Mouse (Mus musculus) c-Kit-positive CD71-positive TER-119-positive erythroid progenitor cells, embryonic 14.5 days (primary cell): ENCODE results near the gene Mtm1.

Experiments used
- DNase-seq: peaks from one replicate; pipeline ENCODE4 v3.0.0-alpha.2; 2013; ENCODE audit warnings: low spot score

Mtm1 gene

DNA sequence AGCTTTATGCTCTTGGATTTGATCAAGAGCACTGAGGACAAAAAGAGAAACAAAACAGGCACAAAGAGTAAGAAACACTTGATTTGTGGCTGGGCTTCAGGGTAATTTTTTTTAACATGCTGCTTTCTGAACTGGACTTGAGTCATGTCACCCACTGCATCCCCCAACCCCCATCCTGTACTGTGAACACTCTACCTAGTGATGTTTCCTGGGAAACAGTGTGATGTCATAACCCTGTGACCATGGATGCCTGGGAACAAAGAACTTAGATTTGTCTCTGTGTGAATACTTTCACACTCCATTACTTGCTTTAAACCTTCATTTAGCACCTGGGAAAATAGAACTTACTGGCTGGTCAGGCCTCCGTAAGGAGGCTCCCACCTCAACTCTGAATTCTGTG, at the start of gene Mtm1:
Gene Mtm1 (plus strand): TSS at position 301 of the 400 bp plus-strand sequence.
- DNase-seq: no peak

DNA sequence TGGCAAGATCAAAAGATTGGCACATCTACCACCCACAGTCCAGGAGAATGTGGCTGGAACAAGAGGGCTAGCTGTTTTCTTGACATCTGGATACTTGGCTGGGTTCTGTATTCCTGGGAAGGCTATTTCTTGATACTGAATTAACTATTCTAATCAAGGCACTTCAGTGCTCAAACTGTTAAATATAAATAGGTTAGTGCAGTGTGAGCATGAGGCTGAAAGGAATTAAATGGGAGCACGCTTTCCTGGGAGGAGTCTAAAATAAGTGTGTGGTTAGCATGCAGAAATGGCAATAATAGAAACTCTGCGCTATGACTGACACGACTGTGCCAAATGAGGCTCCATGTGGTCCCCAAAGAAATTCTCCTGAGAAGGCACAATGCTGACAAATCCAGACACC, 29.0 kb upstream of the Mtm1 start:
- DNase-seq: no peak

DNA sequence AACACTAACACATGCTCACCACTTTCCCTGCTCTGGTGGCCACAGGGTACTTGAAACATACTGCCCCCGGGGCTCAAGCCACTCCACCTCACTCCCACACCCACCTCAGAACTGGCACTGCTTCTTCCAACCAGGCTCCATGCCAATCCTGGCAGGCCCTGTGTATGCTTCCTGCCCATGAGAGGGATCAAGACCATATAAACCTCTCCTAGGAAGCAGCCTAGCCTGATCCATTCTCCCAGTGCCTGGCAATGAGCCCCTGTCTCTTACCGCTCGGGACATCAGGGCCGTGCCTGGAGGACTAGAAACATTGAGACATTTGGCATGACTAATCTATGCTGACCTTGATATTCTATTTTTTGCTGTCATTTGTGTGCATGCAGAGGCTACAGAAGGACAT, 26.9 kb upstream of the Mtm1 start:
- no peak for DNase-seq

DNA sequence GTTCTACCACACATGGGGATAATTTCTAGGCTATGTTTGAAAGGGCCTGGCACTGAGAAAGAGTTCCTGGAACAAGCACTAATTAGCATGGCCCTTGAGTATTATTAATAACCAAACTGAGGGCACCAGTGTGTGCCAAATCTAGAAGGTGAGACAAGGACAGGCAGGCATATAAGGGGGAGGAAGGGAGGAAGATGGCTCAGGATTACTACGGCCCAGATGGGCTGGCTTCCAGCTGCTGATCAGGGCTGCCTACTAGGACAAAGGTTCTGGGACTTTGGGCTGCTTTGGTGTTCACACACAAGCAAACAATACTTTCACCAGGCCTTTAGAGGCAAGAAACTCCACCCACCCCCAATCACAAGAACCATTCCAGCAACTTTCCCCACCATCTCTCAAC, 24.2 kb upstream of the Mtm1 start:
- DNase-seq: no peak

DNA sequence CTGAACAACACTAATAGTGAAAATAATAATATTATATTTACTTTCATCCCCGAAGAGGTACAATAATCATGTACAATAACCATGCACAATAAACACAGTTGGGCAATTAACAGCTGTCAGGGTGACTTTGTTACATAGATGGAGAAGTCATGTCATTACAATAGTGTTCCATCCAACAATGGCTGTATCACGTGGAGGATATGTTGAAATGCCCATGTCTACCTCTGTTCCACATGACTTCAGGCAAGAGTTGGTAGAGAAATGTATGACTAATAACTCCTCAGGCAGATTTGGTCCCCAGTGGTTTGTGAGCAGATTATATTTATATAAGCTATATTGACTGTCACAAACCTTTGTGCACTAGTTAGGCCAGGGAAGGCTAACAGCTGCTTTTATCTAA, 5.8 kb upstream of the Mtm1 start:
- DNase-seq: no peak

DNA sequence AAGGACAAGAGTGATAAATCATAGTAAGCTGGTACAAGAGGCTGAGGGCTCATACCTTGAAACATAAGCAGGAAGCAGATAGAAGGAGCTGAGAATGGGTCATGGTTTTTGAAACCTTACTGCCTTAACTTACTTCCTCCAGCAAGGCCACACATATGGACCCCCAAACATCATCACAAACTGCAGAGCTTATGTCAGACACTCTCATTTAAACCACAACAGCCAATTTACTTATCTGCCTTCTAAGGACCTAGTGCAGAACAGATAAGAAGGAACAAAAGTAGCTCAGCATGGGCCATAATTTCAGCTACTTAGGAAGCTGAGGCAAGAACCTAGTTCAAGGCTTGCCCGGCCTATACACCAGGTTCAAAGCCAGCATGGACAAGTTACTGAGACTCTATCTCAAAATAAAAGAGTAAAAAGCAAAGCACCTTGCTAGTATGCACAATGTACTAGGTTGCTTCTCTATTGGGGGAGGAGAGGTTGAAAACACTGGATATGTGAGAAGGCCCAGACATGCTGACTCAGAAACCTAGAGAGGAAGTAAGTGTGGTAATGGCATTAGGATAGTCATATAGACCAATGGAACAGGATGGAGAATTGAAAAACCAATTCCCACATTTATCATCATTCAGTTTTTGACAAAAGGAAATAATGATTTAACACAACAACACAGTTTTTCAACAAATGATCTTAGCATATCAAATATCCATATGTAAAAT, 4.6 kb upstream of the Mtm1 start:
- no peak for DNase-seq

DNA sequence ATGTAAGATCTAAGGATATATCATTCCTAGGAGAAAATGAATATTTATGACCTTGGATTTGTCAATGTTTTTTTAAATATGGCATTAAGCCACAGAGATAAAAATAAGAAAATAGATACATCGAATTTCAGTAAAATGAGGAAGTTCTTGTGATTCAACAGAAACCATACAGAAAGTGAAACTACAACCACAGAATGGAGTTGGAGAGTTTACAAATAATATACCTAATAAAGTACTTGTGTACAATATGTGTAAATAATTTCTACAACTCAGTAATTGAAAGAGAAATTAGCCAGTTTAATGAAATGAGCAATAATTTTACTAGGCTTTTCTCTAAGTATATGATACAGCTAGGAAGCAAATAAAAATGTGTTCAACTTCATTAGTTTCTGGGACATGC, 4.0 kb upstream of the Mtm1 start:
- no peak for DNase-seq

DNA sequence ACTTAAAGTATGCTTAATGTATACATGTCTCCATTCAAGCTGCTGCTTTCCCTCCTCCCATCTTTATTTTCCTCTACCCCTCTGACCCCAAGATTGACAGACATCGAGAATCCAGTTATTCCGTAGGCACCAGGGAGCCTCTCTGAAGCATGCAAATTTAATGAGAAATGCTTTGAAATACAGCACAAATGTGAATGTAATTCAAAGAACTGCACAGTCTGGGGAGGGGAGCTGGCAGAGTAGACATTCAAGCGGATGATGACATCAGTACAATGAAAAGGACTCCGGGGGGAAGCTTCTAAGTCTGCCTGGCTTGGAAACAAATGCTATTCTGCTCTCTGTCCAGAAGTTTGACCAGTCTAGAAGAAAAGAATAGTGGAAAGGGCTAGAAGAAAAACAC, 2.3 kb downstream of the Mtm1 start:
- DNase-seq: no peak

DNA sequence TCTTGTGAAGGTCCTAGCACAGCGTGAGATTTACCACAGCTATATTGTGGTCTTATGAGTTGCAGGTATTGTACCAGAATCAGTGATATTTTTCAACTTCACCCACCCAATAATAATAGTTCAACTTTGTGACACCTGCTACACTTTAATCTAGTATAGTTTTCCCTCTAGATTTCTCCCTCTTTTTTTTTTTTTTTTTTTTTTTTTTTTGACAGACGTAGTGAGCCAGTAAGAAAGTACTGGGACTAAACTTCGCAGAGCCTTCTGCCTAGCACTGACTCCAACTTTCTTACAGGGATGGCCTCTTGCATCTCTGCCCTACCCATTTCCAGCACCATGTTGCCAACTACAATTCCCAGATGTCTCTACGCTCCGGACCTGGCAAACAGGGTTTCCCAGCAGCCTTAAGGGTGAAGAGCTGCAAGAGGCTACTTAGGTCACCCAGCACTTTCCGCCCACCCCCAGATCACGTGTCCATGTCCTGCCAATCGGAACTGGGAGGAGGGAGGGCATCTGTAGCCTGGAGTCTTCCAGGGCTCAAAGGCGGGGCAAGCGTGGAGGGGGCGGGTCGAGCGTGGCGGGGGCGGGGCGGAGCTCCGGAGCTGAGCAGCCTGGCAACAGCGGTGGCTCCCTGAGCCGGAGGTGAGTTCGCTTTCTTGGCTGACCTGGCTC, 4.0 kb downstream of the Mtm1 start:
- DNase-seq: peak; percentile 80

DNA sequence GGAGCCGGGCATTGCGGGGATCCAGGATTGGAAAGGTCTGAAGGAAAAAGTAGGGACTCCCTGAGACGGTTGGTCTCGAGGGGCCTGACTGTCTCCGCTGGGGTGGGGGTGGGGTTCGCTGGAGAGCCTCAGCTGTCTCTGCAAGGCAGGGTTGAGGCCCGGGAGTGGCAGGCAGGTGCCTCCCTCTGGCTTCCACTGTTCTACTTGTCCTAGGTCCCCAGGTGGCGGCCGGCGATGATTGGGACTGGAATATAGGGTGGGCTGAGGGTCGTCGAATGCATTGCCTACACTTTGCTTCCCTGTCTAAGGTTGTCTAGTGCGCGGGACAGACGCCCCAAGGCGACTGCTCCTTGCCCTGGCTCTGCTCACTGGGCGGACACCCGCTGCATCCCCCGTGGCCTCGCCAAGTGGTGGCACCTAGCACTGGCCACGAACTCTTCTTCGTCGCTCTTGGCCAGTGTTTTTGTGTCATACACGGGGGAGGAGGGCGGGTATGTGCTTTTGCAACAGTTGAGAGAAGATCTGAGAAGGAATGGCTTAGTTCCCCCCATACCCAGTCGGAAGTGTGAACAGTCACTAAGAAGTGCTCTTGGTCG, 4.6 kb downstream of the Mtm1 start:
- no peak for DNase-seq

DNA sequence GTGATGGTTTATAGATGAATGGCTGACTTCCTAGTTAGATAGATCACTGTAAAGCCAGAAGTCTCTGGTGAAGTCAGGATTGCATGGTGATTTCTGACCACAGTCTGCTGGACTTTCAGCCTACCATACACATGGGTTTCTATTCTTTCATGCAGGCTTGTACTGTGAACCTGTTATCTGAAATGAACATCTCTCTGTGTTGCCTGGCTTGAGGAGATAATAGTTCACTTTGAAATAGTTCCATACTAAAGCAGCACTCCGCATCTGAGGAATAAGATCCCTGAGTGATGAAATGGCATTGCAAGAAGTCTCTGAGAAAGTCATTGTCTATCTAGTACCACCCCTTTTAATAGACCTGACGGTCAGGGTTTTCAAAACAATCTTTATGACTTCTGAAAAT, 6.3 kb downstream of the Mtm1 start:
- DNase-seq: no peak

DNA sequence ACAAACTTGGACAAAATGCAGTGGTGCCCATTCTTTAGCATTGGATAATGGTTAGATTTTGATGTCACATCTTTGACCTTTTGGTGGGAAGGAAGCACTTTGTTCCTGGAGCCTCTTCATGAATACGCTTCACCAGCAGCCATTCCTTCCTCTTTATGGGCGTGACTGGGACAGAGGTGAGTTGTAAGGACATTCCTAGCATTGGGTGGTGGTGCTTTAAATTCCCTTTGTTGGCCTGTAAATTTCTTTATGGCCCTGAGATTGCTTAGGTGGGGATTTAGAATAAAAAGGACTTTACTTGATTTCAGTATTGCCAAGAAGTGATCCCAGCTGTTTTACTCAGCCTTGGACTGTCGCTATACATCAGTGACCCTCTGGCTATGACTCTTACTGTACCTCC, 8.3 kb downstream of the Mtm1 start:
- no peak for DNase-seq

DNA sequence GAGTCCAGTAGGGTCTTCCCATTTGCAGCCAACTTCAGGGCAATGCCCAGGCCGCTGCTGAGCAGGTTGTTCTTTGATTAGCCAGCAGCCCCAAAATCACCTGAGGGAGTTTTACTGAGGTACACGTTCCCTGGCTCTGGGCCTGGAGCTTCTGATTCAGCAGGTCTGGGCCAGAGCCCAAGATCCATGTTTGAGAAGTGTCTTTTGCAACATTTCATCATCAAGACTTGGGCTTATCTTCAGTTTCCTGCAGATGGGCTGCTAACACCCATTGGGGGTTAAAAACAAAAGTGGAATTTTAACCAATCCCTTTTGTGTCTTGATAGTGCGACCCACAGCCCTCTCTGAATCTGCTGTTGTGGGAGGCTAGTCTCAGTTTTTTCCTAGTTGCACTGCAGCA, 10.3 kb downstream of the Mtm1 start:
- no peak for DNase-seq

DNA sequence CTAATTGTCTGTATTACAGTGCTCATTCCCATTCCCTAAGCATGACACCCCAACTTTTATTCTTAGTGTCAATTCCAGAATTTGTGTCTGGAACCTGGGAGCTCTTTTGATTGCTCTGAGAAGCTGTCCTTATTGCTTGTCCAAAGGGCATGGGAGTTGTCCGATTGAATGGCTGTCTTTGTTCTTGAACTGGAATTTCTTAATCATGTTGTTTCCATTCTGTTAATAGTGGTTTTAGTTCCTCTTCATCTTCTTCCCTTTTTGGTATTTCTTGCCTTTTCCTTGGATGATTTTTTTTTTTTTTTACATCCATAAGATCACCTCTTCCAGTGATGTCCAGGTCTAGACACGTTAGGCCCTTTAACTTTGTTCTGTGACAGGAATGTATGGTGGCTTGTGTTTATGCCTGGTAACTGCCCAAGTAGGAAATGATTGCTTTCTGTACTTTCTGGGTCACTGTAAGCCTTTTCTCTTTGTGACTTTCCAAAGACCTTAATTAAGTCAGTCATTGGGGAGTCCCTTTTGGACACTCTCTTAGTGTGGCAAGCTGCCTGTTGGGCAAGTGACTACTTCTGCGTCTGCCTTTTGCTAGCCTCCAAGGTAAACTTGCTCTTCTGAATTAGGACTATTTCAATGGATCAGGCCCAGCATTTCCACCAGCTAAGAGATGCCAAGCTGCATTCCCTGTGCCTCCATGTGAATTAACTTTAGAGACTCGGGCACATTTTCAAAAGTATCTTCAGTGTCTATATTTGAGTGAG, 12.3 kb downstream of the Mtm1 start:
- DNase-seq: no peak

DNA sequence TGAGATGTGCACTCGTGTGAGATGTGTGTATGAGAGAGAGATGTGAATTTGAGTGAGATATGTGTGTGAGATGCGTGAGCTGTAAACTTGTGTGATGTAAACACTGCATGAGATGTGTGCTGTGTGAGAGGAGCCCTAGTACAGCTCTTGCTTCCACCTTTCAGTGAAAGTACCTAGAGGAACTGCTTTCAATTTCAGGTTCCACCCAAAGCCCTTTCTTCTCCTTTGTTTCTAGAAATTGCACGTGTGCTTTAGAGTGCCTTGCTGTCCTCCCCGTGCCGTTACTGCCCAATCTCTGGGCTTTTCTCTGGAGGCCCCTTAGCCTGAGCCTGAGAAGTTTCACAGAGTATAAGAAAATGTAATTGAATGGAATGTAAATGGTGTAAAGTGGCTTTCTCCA, 16.3 kb downstream of the Mtm1 start:
- no peak for DNase-seq

DNA sequence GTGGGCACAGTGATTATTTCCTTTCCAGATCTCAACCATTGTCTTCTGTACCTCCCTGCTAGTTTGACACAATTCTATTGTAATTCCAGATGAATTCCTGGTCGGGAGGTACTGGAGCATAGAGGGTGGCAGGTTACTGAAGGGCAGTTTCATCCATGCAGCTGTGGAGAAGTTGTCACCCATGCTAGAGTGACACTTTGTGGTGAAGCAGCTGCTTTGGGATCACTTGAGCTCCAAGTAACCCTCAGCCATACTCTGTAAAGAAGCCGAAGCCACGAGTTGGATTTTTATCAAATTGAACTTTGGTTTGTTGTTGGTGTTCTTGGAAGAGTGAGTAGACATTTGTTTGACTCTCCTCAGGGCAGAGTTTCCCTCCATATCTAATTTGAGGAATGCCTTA, 17.6 kb downstream of the Mtm1 start:
- no peak for DNase-seq

DNA sequence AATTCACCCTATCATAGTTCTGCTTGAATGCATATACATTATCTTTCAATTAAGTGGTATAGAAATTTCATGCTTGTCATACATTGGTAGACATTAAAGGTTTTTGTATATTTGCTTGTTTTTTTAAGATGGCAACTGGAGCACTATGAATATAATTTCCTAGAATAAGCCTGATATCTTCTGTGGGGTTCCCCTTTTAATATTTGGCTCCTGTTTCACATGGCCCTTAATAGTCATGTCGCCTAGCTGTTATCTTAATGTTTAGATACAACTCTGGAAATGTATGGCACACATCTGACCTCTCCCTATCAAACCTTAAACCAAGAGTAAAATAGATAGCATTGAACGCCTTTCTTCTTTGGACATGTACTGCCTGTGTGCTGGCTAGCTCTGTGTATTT, 20.3 kb downstream of the Mtm1 start:
- DNase-seq: no peak

DNA sequence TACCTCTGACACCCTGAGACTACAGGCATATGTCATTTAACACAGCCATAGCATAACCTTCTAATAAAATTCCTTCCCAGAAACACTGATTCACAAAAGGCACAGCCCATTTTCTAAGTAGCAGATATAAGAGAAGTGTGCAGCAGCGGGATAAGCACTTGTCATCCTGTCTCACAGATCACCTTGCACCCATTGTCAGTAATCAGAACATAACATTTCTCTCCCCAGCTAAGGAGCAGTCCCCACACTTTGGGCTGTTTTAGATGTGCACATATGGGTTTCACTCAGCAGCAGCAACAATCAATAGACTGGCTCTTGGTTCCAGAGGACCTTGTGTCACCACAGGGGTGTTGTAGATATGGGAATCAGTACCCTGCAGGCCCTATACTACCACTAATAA, 45.9 kb downstream of the Mtm1 start:
- DNase-seq: peak; percentile 5

DNA sequence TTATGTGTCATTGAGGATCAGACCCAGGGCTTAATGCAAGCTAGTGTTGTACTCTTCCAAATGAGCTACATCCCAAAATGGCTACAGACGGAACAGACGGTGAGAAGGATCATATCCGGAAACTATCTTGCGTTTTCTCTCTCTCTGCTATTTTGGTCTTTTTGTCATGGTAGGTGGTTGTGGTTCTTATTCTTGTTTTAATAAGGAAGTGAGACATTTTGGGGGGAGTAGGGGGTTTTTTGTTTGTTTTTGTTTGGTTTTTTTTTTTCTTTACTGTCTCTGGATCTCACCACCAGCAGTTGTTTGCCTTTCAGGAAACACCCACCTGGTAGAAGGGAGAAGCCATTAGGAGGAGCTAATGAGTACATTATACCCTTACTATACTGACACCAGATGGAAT, 50.3 kb downstream of the Mtm1 start:
- no peak for DNase-seq

DNA sequence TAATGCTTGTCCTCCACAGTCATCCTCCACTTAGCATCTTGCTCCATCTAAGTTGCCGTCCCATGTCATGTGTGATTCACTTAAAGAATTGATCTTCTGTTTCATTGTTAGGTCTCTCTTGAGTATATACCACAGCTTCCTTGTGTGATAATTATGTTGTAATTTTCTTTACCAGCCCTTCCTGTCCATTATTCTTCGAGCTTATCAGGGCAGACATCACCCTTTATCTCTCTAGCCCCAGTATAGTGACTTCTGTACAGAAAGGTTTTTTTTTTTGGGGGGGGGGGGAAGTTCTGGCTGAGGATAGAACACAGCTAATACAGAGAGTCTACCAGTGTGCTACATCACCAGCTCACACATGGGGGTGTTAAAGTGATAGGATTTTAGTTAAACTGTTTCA, 53.7 kb downstream of the Mtm1 start:
- no peak for DNase-seq

DNA sequence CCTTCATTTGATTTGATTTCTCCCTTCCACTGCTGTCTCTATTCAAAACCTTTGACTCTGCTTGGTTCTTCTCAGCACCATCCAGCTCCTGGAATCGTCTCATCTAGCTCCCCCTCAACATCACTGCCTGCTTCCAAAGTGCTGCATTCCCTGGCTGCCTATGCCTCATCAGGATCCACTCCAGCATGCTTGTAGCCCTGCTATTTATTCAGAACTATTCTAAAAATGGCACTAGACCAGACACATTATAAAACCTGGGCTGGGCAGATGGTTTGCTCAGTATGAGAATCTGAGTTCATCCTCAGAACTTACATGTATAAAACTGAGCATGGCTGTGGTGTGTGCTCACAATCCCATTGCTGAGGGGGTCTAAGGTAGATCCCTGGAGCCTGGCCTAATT, 58.4 kb downstream of the Mtm1 start:
- no peak for DNase-seq

DNA sequence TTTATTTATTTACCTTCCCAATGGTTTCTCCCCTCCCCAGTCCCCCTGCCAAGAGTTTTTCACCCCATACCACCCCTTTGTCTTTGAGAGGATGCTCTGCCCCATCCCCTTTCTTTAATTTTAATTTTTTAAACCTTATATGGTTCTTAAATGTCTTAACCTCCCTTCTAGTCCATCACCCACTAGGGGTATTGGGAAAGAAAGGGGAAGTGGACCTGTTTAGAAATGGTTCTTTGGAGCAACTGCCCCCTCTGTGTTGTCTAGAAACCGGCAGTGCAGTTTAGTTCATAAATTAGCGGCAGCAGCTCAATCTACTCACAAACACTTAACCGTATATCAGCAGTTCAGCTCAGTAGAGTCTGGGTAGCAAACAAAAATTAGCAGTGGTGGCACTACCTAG, 63.6 kb downstream of the Mtm1 start:
- DNase-seq: no peak

DNA sequence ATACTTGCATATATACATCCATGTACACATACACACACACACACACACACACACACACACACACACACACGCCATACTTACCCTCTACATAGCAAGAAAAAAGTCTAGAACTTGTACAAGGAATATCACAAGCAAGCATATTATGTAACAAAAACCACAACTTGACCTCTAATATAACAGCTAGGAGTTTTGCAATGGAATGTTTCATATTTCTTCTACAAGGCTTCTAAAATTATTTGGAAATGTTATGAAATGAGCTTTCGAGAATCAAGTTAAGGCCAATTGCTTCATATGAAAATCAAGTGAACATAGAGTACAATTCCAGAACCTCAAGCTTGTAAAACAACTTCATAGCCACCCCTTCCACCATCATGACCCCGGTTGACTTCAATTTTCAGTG, 74.9 kb downstream of the Mtm1 start:
- DNase-seq: no peak
